Mouse (Mus musculus): ENCODE measurements around the gene Arvcf.

Gene Arvcf

DNA sequence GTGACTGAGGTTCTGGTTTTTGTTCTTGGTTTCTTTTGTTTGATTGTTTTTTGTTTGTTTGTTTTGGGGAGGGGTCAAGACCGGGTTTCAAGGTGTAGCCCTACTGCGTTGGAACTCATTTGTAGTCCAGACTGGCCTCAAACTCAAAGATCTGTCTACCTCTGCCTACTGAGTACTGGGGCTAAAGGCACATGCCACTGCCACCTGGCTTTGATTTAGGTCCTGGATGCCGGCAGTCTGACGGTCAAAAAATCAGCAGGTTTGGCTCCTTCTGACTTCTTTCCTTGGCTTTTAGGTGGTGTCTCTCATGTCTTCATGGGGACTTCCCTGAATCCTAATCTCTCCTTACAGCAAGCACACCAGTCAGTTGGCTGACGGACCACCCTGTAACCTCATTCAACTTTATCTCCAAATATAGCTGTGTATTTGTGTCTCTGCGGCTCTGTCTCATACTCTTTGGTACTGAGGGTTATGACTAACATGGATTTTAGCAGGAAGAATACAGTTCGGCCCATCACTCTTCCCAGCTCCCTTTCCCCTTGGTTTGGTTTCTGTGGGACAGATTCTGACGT lies 82.7 kb downstream of the Arvcf start:
- DNase-seq (ENCODE audit: low spot score): no peak

GRCm38 (mm10) chr16:18433341-18433920 lies 85.4 kb downstream of the Arvcf start:
- no peak for DNase-seq (ENCODE audit: low spot score)

- DNase-seq (ENCODE audit: low spot score): no peak
Measured at GRCm38 (mm10) chr16:18436128-18436527, 88.1 kb downstream of the Arvcf start.

DNA sequence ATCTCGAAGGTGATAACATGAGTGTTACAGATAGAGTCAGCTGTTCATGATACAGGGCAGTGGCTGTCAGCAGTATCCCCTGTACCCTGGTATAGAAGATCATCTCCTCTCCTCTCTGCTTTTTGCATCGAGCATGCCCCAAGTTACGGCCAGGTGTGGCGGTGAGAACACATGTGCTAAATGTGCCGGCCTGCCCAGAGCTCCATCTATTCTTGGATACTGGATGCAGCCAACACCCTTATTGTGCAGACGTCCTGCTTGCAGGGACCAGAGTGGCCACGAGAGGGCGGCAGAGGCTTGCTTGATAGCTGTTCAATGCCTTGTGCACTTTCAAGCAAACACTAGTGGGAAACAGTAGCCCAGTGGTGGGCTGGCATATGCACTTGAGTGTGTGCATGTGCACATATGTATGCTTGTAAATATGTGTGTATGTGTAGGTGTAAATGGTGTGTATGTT lies 95.4 kb downstream of the Arvcf start:
- DNase-seq (ENCODE audit: low spot score): peak; percentile 99

GRCm38 (mm10) chr16:18447243-18447642 lies 99.3 kb downstream of the Arvcf start:
- no peak for DNase-seq (ENCODE audit: low spot score)

DNA sequence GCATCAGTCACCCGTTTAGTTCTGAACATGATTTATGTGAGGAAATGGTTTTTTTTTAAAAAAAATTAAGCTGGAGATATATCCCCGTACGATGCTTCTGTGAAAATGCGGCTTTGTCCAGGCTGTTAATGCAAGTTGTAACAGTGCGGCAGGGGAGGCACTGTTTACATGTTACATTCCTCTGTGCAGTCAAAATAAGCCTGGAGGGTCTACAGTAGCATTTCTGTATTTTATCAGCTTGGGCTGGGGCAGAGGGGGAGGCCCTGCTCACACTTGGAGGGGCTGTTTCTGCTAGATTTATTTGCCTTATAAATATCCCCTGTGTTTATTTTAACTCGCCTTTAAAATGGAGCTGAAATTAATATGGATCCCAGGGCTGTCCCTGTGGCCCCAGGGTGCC lies 100.1 kb downstream of the Arvcf start:
- no peak for DNase-seq (ENCODE audit: low spot score)

- no peak for DNase-seq (ENCODE audit: low spot score)
Measured at GRCm38 (mm10) chr16:18449005-18449404, 101.0 kb downstream of the Arvcf start.

DNA sequence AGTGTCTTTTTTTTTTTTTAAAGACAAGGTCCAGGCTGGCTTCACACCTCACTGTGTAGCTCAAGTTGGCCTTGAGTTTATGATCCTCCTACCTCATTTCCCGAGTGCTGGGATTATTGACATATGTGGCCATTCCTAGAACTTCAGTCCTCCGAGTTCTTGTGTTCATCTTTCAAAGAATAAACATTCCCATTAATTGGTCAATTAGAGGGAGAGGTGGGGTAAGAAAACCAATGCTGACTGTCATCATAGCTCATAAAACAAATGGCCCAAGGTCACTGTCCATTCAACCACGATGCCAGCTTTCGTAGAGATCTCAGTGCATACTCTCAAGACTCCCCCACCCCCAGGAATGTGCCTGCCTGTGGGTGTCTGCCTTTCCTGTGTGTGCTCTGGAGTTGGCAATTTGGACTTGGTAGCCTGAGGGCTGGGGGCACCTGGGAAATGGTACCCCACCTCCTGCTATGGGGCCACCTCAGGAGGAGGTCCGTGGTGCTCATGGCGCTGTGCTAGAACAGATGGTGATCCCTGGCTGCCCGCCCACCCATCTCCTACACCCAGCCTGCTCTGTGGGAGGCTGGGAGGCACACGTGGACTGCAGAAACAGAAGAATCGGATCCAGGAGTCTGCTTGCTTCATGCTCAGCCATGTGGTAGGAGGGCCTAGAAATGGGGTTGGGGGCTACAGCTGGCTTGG lies 103.7 kb downstream of the Arvcf start:
- DNase-seq (ENCODE audit: low spot score): peak; percentile 32

GRCm38 (mm10) chr16:18452361-18452862 lies 104.4 kb downstream of the Arvcf start:
- DNase-seq (ENCODE audit: low spot score): peak; percentile 31

- no peak for DNase-seq (ENCODE audit: low spot score)
Measured at GRCm38 (mm10) chr16:18453846-18454245, 105.9 kb downstream of the Arvcf start.

GRCm38 (mm10) chr16:18455407-18455806 lies 107.4 kb downstream of the Arvcf start:
- DNase-seq (ENCODE audit: low spot score): no peak

Measured in layer of hippocampus, adult 9-10 months (tissue).